Comparison of ENCODE assay signal across 14 mouse cellular contexts in genomic region chr10:117876801-117877200, GRCm38 (mm10). TPM values are rescaled to one million over a fixed set of nuclear protein-coding genes. Genes with fewer than 3 reads are reported as not detected.
DNase-seq lines count a peak whose midpoint lies in the region.
"Had no signal": no experiment of that assay in that cellular context is flagged by ENCODE, and none has a peak within 500 bp of the region (broad histone marks: within the 10 kb centered on the region; RNA-seq: fewer than 3 reads in every experiment).

No protein-coding gene starts in this region.

- peak; percentile 31 to 44 for DNase-seq in frontal cortex, postnatal 36 days (ENCODE audit: low spot score in 2 of 2)
- no peak for DNase-seq in frontal cortex, postnatal 10 days (ENCODE audit: low spot score in 2 of 2)
- DNase-seq in left cerebral cortex, postnatal 36 days (ENCODE audit: low spot score in 2 of 2): peak; percentile 22 to 47
- DNase-seq in left cerebral cortex, adult 11 months (ENCODE audit: low spot score): no peak
- peak; percentile 18 for DNase-seq in right cerebral cortex, postnatal 14 days
- no peak for DNase-seq in right cerebral cortex, postnatal 10 days (ENCODE audit: low spot score in 2 of 2)
- DNase-seq in heart, postnatal 4 days: no peak
- no peak for DNase-seq in retina, postnatal 1 day
- DNase-seq: adrenal gland, postnatal 10 days; cerebellum, adult 2 months; cerebellum, postnatal 36 days; embryo, embryonic 11 days; kidney, postnatal 36 days; layer of hippocampus, postnatal 36 days had no signal

- intact Hi-C loops in left cerebral cortex, postnatal 36 days (cut with DNase I): no loop called here

RNA-seq across cellular contexts. Expression of gene Rap1b, which starts 31.0 kb away (rescaled TPM):
- 10 to 100 TPM; 60.2 to 62.8 TPM for total RNA-seq in left cerebral cortex, postnatal 36 days (2021)
- 100 to 1,000 TPM; 101 to 103 TPM for total RNA-seq in heart, postnatal 4 days (2021)

Comparison
In these comparisons a context has a peak if more than half of its experiments do, and no peak if none do; other contexts are left out.
1. DNase-seq: peak in frontal cortex, postnatal 36 days (2 of 2), left cerebral cortex, postnatal 36 days (2 of 2) and right cerebral cortex, postnatal 14 days (single experiment); none in frontal cortex, postnatal 10 days (0 of 2), left cerebral cortex, adult 11 months (single experiment), right cerebral cortex, postnatal 10 days (0 of 2), heart, postnatal 4 days (single experiment) and retina, postnatal 1 day (single experiment).